Mouse (Mus musculus) CH12.LX (cell line): Measurements from ENCODE around the gene Smad1. TPM values are rescaled to one million over a fixed set of nuclear protein-coding genes. Genes with fewer than 3 reads are reported as not detected.
"Not testable (repeated sequence)": the region's sequence is repeated elsewhere in the genome, so short reads cannot be mapped to it uniquely, and the experiment has no call there.

ENCODE experiments used
- DNase-seq: peaks from one replicate; pipeline ENCODE4 v3.0.0-alpha.2; 2013; ENCODE audit errors: extremely low read depth
- H3K27ac ChIP-seq: 2 replicates; pipeline ENCODE4 v1.5.1; 2012; ENCODE audit warnings: low read depth, mild to moderate bottlenecking, control low read depth, moderate library complexity; ENCODE audit not compliant: insufficient read depth
- H3K27me3 ChIP-seq: replicated peaks from 2 replicates; pipeline ENCODE3; 2012; ENCODE audit warnings: inconsistent platforms
- H3K36me3 ChIP-seq, 2 experiments: replicated peaks in 1 of 2; 2 replicates each; pipeline versions ENCODE3 to v1.6.1; 2012; ENCODE audit warnings: inconsistent platforms in 1 of 2, low read length in 1 of 2, mild to moderate bottlenecking in 1 of 2, mixed read lengths in 1 of 2, moderate library complexity in 1 of 2; ENCODE audit not compliant: control insufficient read depth in 1 of 2, insufficient read depth in 1 of 2
- H3K4me1 ChIP-seq, 2 experiments: 2 replicates each; pipeline ENCODE4 v1.6.1; 2012; ENCODE audit warnings: inconsistent platforms in 1 of 2, moderate library complexity in 1 of 2; ENCODE audit not compliant: insufficient read depth in 2 of 2, control insufficient read depth in 1 of 2
- H3K4me2 ChIP-seq: 2 replicates; pipeline ENCODE4 v1.6.1; 2012; ENCODE audit warnings: low read depth, mild to moderate bottlenecking, control low read depth; ENCODE audit not compliant: poor library complexity, insufficient read depth, severe bottlenecking
- H3K4me3 ChIP-seq, 3 experiments: fragments of 150-350 bp in 1 of 3; sonication (generic) in 1 of 3; replicated peaks in 1 of 3; 2 replicates each; pipeline versions ENCODE3 to v1.5.1; 2011 to 2012; ENCODE audit warnings: low read depth in 2 of 3, low read length in 2 of 3, mild to moderate bottlenecking in 2 of 3, moderate library complexity in 2 of 3, control low read depth in 1 of 3, improper control_type of control experiment in 1 of 3, inconsistent platforms in 1 of 3, mixed read lengths in 1 of 3; ENCODE audit not compliant: poor library complexity in 1 of 3
- H3K79me2 ChIP-seq: replicated peaks from 2 replicates; pipeline ENCODE4 v1.6.1; 2012; ENCODE audit warnings: mild to moderate bottlenecking, moderate library complexity; ENCODE audit not compliant: control insufficient read depth, poor library complexity, insufficient read depth, severe bottlenecking; ENCODE audit errors: extremely low read depth
- H3K9ac ChIP-seq: 2 replicates; pipeline ENCODE4 v1.6.1; 2012; ENCODE audit warnings: low read depth, mild to moderate bottlenecking, control low read depth, moderate library complexity; ENCODE audit not compliant: insufficient read depth
- H3K9me3 ChIP-seq: replicated peaks from 2 replicates; pipeline ENCODE3; 2012; ENCODE audit warnings: low read length, inconsistent platforms, mixed read lengths
- BHLHE40 ChIP-seq: IDR thresholded peaks from 2 replicates; pipeline ENCODE4 v1.6.1; 2011; ENCODE audit warnings: mild to moderate bottlenecking, low read depth, low read length, improper control_type of control experiment
- CTCF ChIP-seq, 2 experiments: IDR thresholded peaks in 1 of 2; conservative IDR thresholded peaks in 1 of 2; 2 replicates each; pipeline ENCODE4 v1.5.1; 2011 to 2012; ENCODE audit warnings: low read depth in 2 of 2, low read length in 2 of 2, improper control_type of control experiment in 1 of 2, inconsistent platforms in 1 of 2, mild to moderate bottlenecking in 1 of 2, moderate library complexity in 1 of 2
- E2F4 ChIP-seq: IDR thresholded peaks from 2 replicates; pipeline ENCODE4 v1.6.1; 2011; ENCODE audit warnings: low read depth, low read length, improper control_type of control experiment; ENCODE audit not compliant: insufficient replicate concordance
- ELF1 ChIP-seq: IDR thresholded peaks from 2 replicates; pipeline ENCODE4 v1.6.1; 2014; ENCODE audit warnings: low read depth, mild to moderate bottlenecking, inconsistent platforms, low read length, improper control_type of control experiment
- EP300 ChIP-seq: IDR thresholded peaks from 2 replicates; pipeline ENCODE4 v1.6.1; 2011; ENCODE audit warnings: low read length, improper control_type of control experiment
- ETS1 ChIP-seq: conservative IDR thresholded peaks from 2 replicates; pipeline ENCODE4 v1.6.1; 2012; ENCODE audit warnings: low read depth, mild to moderate bottlenecking, inconsistent platforms, low read length, improper control_type of control experiment, moderate library complexity
- HCFC1 ChIP-seq: IDR thresholded peaks from 2 replicates; pipeline ENCODE4 v1.6.1; 2012; ENCODE audit warnings: low read depth, mild to moderate bottlenecking, inconsistent platforms, low read length, improper control_type of control experiment
- KAT2A ChIP-seq: IDR thresholded peaks from 2 replicates; pipeline ENCODE4 v1.6.1; 2012; ENCODE audit warnings: low read length, improper control_type of control experiment, inconsistent platforms; ENCODE audit not compliant: insufficient replicate concordance
- MAX ChIP-seq: IDR thresholded peaks from 2 replicates; pipeline ENCODE4 v1.6.1; 2011; ENCODE audit warnings: low read length, improper control_type of control experiment
- MXI1 ChIP-seq: IDR thresholded peaks from 2 replicates; pipeline ENCODE4 v1.6.1; 2011; ENCODE audit warnings: mild to moderate bottlenecking, low read depth, low read length, improper control_type of control experiment
- PAX5 ChIP-seq: IDR thresholded peaks from 2 replicates; pipeline ENCODE4 v1.6.1; 2012; ENCODE audit warnings: low read length, inconsistent platforms, mixed read lengths
- POLR2AphosphoS2 ChIP-seq: IDR thresholded peaks from 2 replicates; pipeline ENCODE4 v1.6.1; 2011; ENCODE audit warnings: low read depth, low read length, improper control_type of control experiment
- RCOR1 ChIP-seq: conservative IDR thresholded peaks from 2 replicates; pipeline ENCODE4 v1.6.1; 2012; ENCODE audit warnings: low read depth, mild to moderate bottlenecking, inconsistent platforms, low read length, improper control_type of control experiment
- SIN3A ChIP-seq: IDR thresholded peaks from 2 replicates; pipeline ENCODE4 v1.6.1; 2012; ENCODE audit warnings: low read length, improper control_type of control experiment, inconsistent platforms
- SMC3 ChIP-seq: IDR thresholded peaks from 2 replicates; pipeline ENCODE4 v1.6.1; 2011; ENCODE audit warnings: low read depth, low read length, improper control_type of control experiment
- TBP ChIP-seq: conservative IDR thresholded peaks from 2 replicates; pipeline ENCODE4 v1.6.1; 2011; ENCODE audit warnings: low read depth, low read length, improper control_type of control experiment
- UBTF ChIP-seq: IDR thresholded peaks from 2 replicates; pipeline ENCODE4 v1.6.1; 2012; ENCODE audit warnings: low read depth, mild to moderate bottlenecking, inconsistent platforms, low read length, improper control_type of control experiment, moderate library complexity
- ZC3H11A ChIP-seq: IDR thresholded peaks from 2 replicates; pipeline ENCODE4 v1.6.1; 2012; ENCODE audit warnings: low read depth, mild to moderate bottlenecking, inconsistent platforms, low read length, improper control_type of control experiment
- ZKSCAN1 ChIP-seq: IDR thresholded peaks from 2 replicates; pipeline ENCODE4 v1.6.1; 2012; ENCODE audit warnings: low read depth, inconsistent platforms, low read length, improper control_type of control experiment, borderline replicate concordance
- dilution Hi-C: fragments of 300-500 bp; cut with MboI; formaldehyde crosslinking; loops from 2 replicates; pipeline ENCODE4 v1.14.3; 2020; ENCODE audit warnings: low sequenced_read_pairs; ENCODE audit not compliant: extremely low pct_unique_long_range_greater_than_20kb, extremely low pct_ligation_motif_present
- in situ Hi-C: fragments of 300-500 bp; cut with MboI; formaldehyde crosslinking; loops from 3 replicates; pipeline ENCODE4 v1.14.3; 2019; ENCODE audit warnings: low sequenced_read_pairs, low pct_ligation_motif_present, low pct_unique_long_range_greater_than_20kb, mixed read lengths
- polyA plus RNA-seq: library from polyadenylated mRNA; unstranded; fragments of >175 nt; gene quantifications from 2 replicates; pipeline ENCODE4 v1.2.1, GENCODE M21; 2012; ENCODE audit warnings: low read depth; ENCODE audit not compliant: insufficient read length
- total RNA-seq, 2 experiments: library from RNA; depleted of rRNA; stranded (reverse); fragments of 300-350 nt in 1 of 2; fragments of >200 nt in 1 of 2; gene quantifications; 2 replicates each; pipeline ENCODE4 v1.2.3; 2012 to 2014

Smad1 gene
- total and polyA plus RNA-seq, 3 experiments = not detected

DNA sequence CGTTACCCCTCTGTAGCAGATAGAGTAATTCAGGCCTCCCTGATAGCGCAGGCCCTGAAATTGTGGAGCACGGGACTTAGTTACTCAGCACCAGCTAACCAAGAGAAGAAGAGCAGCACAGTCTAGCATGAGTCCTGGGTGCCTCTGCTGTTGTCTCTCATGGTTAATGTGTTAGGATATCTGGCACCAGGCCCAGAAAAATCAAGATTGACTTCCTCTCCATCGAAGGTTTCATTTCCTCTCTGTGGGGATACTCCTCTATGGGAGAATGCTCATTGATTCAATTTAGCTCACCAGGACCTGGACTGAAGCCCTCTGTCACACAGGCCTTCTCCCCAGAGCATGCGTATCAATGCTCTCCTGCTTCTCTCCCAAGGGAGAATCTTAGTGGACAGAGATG lies 15.6 kb upstream of the Smad1 start:
- dilution Hi-C loops (no loop called here), in situ Hi-C loops (no loop called here)
- H3K4me3 ChIP-seq = no peak overlapping the region
- H3K4me2 ChIP-seq = no peak overlapping the region
- no peaks in the 10 kb centered on the region for H3K9me3 ChIP-seq
- H3K36me3 ChIP-seq = no peaks in the 10 kb centered on the region
- H3K27ac ChIP-seq = no peak overlapping the region
- no peaks in the 10 kb centered on the region for H3K27me3 ChIP-seq
- peak; percentile 1 for DNase-seq
- peaks cover 5 to 15% of the 10 kb centered on the region in 2 experiments; a peak in 3 of 4 replicates for H3K4me1 ChIP-seq
- H3K9ac ChIP-seq = no peak overlapping the region
- no peaks in the 10 kb centered on the region for H3K79me2 ChIP-seq
- TF ChIP-seq RCOR1 (no peak), MXI1 (no peak), HCFC1 (no peak), PAX5 (no peak), EP300 (peak; percentile 24; the same call in 1 of the 2 replicates), KAT2A (no peak), ETS1 (no peak)

- H3K4me1 ChIP-seq = peaks cover 0 to 8% of the 10 kb centered on the region in 2 experiments; a peak in 2 of 4 replicates
- H3K79me2 ChIP-seq = no peaks in the 10 kb centered on the region
- H3K27ac ChIP-seq = no peak overlapping the region
- in situ Hi-C loops = no loop called here
- H3K36me3 ChIP-seq = no peaks in the 10 kb centered on the region
- DNase-seq = no peak
- H3K4me2 ChIP-seq = no peak overlapping the region
- no peak overlapping the region for H3K9ac ChIP-seq
- TF ChIP-seq HCFC1 (no peak), CTCF (conservative IDR thresholded peaks at IDR 0.05 in 1 of 2, IDR thresholded peaks at IDR 0.05 in 1 of 2; ENCODE audit: low read depth in 2 of 2, low read length in 2 of 2) (no peak), UBTF (no peak), ZC3H11A (no peak), ELF1 (no peak), E2F4 (no peak), ZKSCAN1 (no peak), SMC3 (no peak), MAX (no peak), BHLHE40 (no peak), POLR2AphosphoS2 (no peak), SIN3A (no peak), TBP (no peak)
- TF ChIP-seq, all 38 proteins: peak for 0
- H3K9me3 ChIP-seq = no peaks in the 10 kb centered on the region
- dilution Hi-C loops = no loop called here
- H3K27me3 ChIP-seq = no peaks in the 10 kb centered on the region
- no peak overlapping the region for H3K4me3 ChIP-seq
These were observed 11.2 kb upstream of the Smad1 start for GRCm38 (mm10) chr8:79410501-79410900.

DNA sequence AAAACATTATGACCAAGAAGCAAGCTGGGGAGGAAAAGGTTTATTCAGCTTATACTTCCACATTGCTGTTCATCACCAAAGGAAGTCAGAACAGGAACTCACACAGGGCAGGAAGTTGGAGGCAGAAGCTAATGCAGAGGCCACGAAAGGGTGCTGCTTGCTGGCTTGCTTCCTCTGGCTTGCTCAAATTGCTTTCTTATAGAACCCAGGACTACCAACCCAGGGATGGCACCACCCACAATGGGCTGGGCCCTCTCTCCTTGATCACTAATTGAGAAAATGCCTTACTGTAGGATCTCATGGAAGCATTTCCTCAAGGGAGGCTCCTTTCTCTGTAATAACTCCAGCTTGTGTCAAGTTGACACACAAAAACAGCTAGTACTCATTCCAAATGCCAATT lies 8.0 kb upstream of the Smad1 start:
- DNase-seq, H3K4me2 ChIP-seq, H3K9ac ChIP-seq, H3K36me3 ChIP-seq, H3K27ac ChIP-seq, H3K27me3 ChIP-seq, H3K4me3 ChIP-seq, H3K79me2 ChIP-seq, H3K4me1 ChIP-seq, in situ Hi-C loops, dilution Hi-C loops, H3K9me3 ChIP-seq: not testable (repeated sequence)
